28 mouse cellular contexts compared by ENCODE assay signal in the genomic region with DNA sequence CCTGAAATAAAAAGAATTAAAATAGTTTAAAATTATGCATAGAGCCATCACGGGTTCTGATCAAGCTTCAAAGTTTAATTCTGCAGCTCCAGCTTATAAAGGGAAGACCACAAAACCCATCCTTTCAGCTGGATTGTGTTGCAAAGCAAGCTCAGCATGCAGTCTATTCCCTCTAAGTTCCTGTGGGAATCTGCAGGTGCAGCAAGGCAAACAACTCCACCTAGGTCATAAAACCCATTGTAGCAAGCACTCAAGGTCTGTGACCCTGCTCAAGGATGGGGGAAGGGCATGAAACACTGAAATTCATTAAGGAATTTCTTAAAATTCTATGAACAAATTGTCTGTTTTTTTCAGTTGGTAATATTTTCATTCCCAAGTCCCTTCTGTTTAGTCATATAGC. TPM values are rescaled to one million over a fixed set of nuclear protein-coding genes. Genes with fewer than 3 reads are reported as not detected.
DNase-seq lines count a peak whose midpoint lies in the region; ATAC-seq and TF ChIP-seq lines count a peak whose summit lies in the region.
"Had no signal": no experiment of that assay in that cellular context is flagged by ENCODE, and none has a peak within 500 bp of the region (broad histone marks: within the 10 kb centered on the region; RNA-seq: fewer than 3 reads in every experiment).

No protein-coding gene starts in this region.

- peaks cover 8% of the 10 kb centered on the region for H3K9me3 ChIP-seq in ES-Bruce4 (replicated peaks; ENCODE audit: control insufficient read depth, insufficient read depth, low read length, poor library complexity, severe bottlenecking)
- H3K9me3 ChIP-seq in intestine, embryonic 15.5 days, result no peaks in the 10 kb centered on the region; the same call in 1 of the 2 replicates
- no peaks in the 10 kb centered on the region for H3K9me3 ChIP-seq in liver, embryonic 12.5 days (replicated peaks)
- no peaks in the 10 kb centered on the region for H3K9me3 ChIP-seq in heart, embryonic 11.5 days (replicated peaks; ENCODE audit: control insufficient read depth, low read length)
- H3K9me3 ChIP-seq: embryonic facial prominence, embryonic 12.5 days; forebrain, embryonic 12.5 days; forebrain, embryonic 15.5 days had no signal

- ATAC-seq in intestine, embryonic 15.5 days, result peak; percentile 82
- no peak for ATAC-seq in liver, embryonic 12.5 days
- ATAC-seq in heart, embryonic 11.5 days (replicated peaks; ENCODE audit: insufficient number of reproducible peaks, low FRiP score, low TSS enrichment), result no peak
- ATAC-seq: activated CD4-positive, CD25-positive, alpha-beta regulatory T cell, adult 4 months; forebrain, embryonic 15.5 days; hindbrain, postnatal 0 days; inflammation-experienced regulatory T-cells, adult 6 months had no signal

- no peak overlapping the region for H3K27ac ChIP-seq in ES-Bruce4 (ENCODE audit: insufficient read depth, low read length)
- H3K27ac ChIP-seq in intestine, embryonic 15.5 days, result no peak overlapping the region
- no peak overlapping the region for H3K27ac ChIP-seq in liver, embryonic 12.5 days
- no peak overlapping the region for H3K27ac ChIP-seq in heart, embryonic 11.5 days (ENCODE audit: low read depth, low read length)
- H3K27ac ChIP-seq: embryonic facial prominence, embryonic 12.5 days; embryonic facial prominence, embryonic 15.5 days; forebrain, embryonic 12.5 days; forebrain, embryonic 15.5 days; heart, embryonic 13.5 days; hindbrain, embryonic 14.5 days; hindbrain, postnatal 0 days had no signal

- DNase-seq in R1 (ENCODE audit: low read depth, low spot score), result peak; percentile 96
- peak; percentile 37 for DNase-seq in large intestine, adult 2 months (ENCODE audit: low read depth, low spot score)
- DNase-seq in kidney, adult 11 months, result no peak
- DNase-seq: adrenal gland, postnatal 10 days; adrenal gland, postnatal 36 days; cerebellum, adult 18-20 months; cerebellum, adult 9-11 months; cerebellum, postnatal 25 days; gastrocnemius, postnatal 25 days; heart, adult 18-20 months; heart, postnatal 14 days; heart, postnatal 4 days had no signal

- no peak overlapping the region for H3K4me3 ChIP-seq in ES-Bruce4 (ENCODE audit: low read depth, low read length)
- H3K4me3 ChIP-seq in intestine, embryonic 15.5 days (replicated peaks), result no peak overlapping the region
- H3K4me3 ChIP-seq in liver, embryonic 12.5 days, result no peak overlapping the region
- H3K4me3 ChIP-seq in heart, embryonic 11.5 days (ENCODE audit: low read depth, low read length), result no peak overlapping the region
- H3K4me3 ChIP-seq: embryonic facial prominence, embryonic 12.5 days; embryonic facial prominence, embryonic 15.5 days; forebrain, embryonic 12.5 days; forebrain, embryonic 15.5 days; heart, embryonic 13.5 days had no signal

- peak; percentile 63; the same call in 1 of the 2 replicates for TF ChIP-seq EP300 in ES-Bruce4 (IDR thresholded peaks at IDR 0.05; ENCODE audit: insufficient read depth, low read depth, low read length)

- H3K36me3 ChIP-seq in ES-Bruce4 (ENCODE audit: control insufficient read depth, insufficient read depth, low read length, poor library complexity, severe bottlenecking), result no peaks in the 10 kb centered on the region
- H3K36me3 ChIP-seq in intestine, embryonic 15.5 days, result no peaks in the 10 kb centered on the region
- H3K36me3 ChIP-seq in liver, embryonic 12.5 days, result no peaks in the 10 kb centered on the region
- H3K36me3 ChIP-seq in heart, embryonic 11.5 days (ENCODE audit: control insufficient read depth, insufficient read depth, low read length), result no peaks in the 10 kb centered on the region
- H3K36me3 ChIP-seq: embryonic facial prominence, embryonic 12.5 days; embryonic facial prominence, embryonic 15.5 days; forebrain, embryonic 12.5 days; forebrain, embryonic 15.5 days; heart, embryonic 13.5 days had no signal

- 73% methylated on average over 1 of the region's 1 CpGs for WGBS in intestine, embryonic 15.5 days
- 33% methylated on average over 1 of the region's 1 CpGs for WGBS in large intestine, adult 2 months
- 60% methylated on average over 1 of the region's 1 CpGs for WGBS in liver, embryonic 12.5 days (ENCODE audit: insufficient replicate concordance)
- WGBS in heart, embryonic 11.5 days (ENCODE audit: insufficient replicate concordance), result 76% methylated on average over 1 of the region's 1 CpGs

- no peak overlapping the region for H3K9ac ChIP-seq in ES-Bruce4 (ENCODE audit: low read depth, poor library complexity, severe bottlenecking)
- H3K9ac ChIP-seq in intestine, embryonic 15.5 days, result no peak overlapping the region
- H3K9ac ChIP-seq in liver, embryonic 12.5 days, result no peak overlapping the region
- H3K9ac ChIP-seq in heart, embryonic 11.5 days (ENCODE audit: low read depth, low read length), result no peak overlapping the region
- H3K9ac ChIP-seq: embryonic facial prominence, embryonic 12.5 days; embryonic facial prominence, embryonic 15.5 days; forebrain, embryonic 12.5 days; forebrain, embryonic 15.5 days; heart, embryonic 13.5 days; hindbrain, embryonic 14.5 days had no signal

- TF ChIP-seq CTCF in ES-Bruce4 (IDR thresholded peaks at IDR 0.05; ENCODE audit: low read depth, low read length), result no peak

- no peaks in the 10 kb centered on the region for H3K27me3 ChIP-seq in ES-Bruce4 (ENCODE audit: control insufficient read depth, insufficient read depth, low read length, poor library complexity, severe bottlenecking)
- no peaks in the 10 kb centered on the region for H3K27me3 ChIP-seq in intestine, embryonic 15.5 days (replicated peaks)
- no peaks in the 10 kb centered on the region for H3K27me3 ChIP-seq in liver, embryonic 12.5 days (replicated peaks)
- no peaks in the 10 kb centered on the region for H3K27me3 ChIP-seq in heart, embryonic 11.5 days (ENCODE audit: control insufficient read depth, insufficient read depth, low read length)
- H3K27me3 ChIP-seq: embryonic facial prominence, embryonic 12.5 days; embryonic facial prominence, embryonic 15.5 days; forebrain, embryonic 12.5 days; forebrain, embryonic 15.5 days; heart, embryonic 13.5 days had no signal

- no peak overlapping the region for H3K4me2 ChIP-seq in intestine, embryonic 15.5 days (replicated peaks)
- no peak overlapping the region for H3K4me2 ChIP-seq in liver, embryonic 12.5 days
- no peak overlapping the region for H3K4me2 ChIP-seq in heart, embryonic 11.5 days
- H3K4me2 ChIP-seq: embryonic facial prominence, embryonic 12.5 days; embryonic facial prominence, embryonic 15.5 days; forebrain, embryonic 12.5 days; forebrain, embryonic 15.5 days; heart, embryonic 13.5 days; hindbrain, embryonic 14.5 days had no signal

- no peaks in the 10 kb centered on the region for H3K4me1 ChIP-seq in ES-Bruce4 (ENCODE audit: control insufficient read depth, insufficient read depth, low read length)
- H3K4me1 ChIP-seq in intestine, embryonic 15.5 days (replicated peaks), result no peaks in the 10 kb centered on the region
- H3K4me1 ChIP-seq in liver, embryonic 12.5 days, result no peaks in the 10 kb centered on the region
- H3K4me1 ChIP-seq in heart, embryonic 11.5 days (ENCODE audit: control insufficient read depth, insufficient read depth, low read length), result no peaks in the 10 kb centered on the region
- H3K4me1 ChIP-seq: embryonic facial prominence, embryonic 12.5 days; embryonic facial prominence, embryonic 15.5 days; forebrain, embryonic 12.5 days; forebrain, embryonic 15.5 days; heart, embryonic 13.5 days had no signal

- no peak for TF ChIP-seq POLR2A in ES-Bruce4 (IDR thresholded peaks at IDR 0.05; ENCODE audit: insufficient read depth, low read length)

RNA-seq across cellular contexts. Expression of a gene that starts 15.4 kb away (rescaled TPM):
- not detected in 2 replicates for polyA plus RNA-seq in ES-Bruce4 (2011; ENCODE audit: insufficient read depth, insufficient read length, low read depth, missing spikeins)
- not detected in 2 replicates for polyA plus RNA-seq in intestine, embryonic 15.5 days (2015; fragmentation: Nextera tagmentation; extraction: Ambion mirVana)
- not detected in 2 replicates for polyA plus RNA-seq in large intestine, adult 2 months (2012; rRNA removed)
- not detected in 2 replicates for polyA plus RNA-seq in liver, embryonic 12.5 days (2016; fragmentation: Nextera tagmentation; extraction: Ambion mirVana)
- polyA plus RNA-seq in heart, embryonic 11.5 days (2014; fragmentation: Nextera tagmentation; extraction: Ambion mirVana), result not detected in 2 replicates
- polyA plus RNA-seq: activated CD4-positive, CD25-positive, alpha-beta regulatory T cell, adult 4 months; embryonic facial prominence, embryonic 12.5 days; embryonic facial prominence, embryonic 15.5 days; forebrain, embryonic 12.5 days; forebrain, embryonic 15.5 days; gonadal fat pad, adult 2 months; heart, embryonic 13.5 days; heart, embryonic 16.5 days; hindbrain, embryonic 11.5 days; hindbrain, embryonic 14.5 days; hindbrain, postnatal 0 days; inflammation-experienced regulatory T-cells, adult 6 months had no signal

RNA-seq across cellular contexts. Expression of a gene that starts 18.6 kb away (rescaled TPM):
- not detected in 2 replicates for polyA plus RNA-seq in ES-Bruce4 (2011; ENCODE audit: insufficient read depth, insufficient read length, low read depth, missing spikeins)
- polyA plus RNA-seq in intestine, embryonic 15.5 days (2015; fragmentation: Nextera tagmentation; extraction: Ambion mirVana), result not detected in 2 replicates
- not detected in 2 replicates for polyA plus RNA-seq in large intestine, adult 2 months (2012; rRNA removed)
- polyA plus RNA-seq in liver, embryonic 12.5 days (2016; fragmentation: Nextera tagmentation; extraction: Ambion mirVana), result not detected in 2 replicates
- not detected in 2 replicates for polyA plus RNA-seq in heart, embryonic 11.5 days (2014; fragmentation: Nextera tagmentation; extraction: Ambion mirVana)
- polyA plus RNA-seq: activated CD4-positive, CD25-positive, alpha-beta regulatory T cell, adult 4 months; embryonic facial prominence, embryonic 12.5 days; embryonic facial prominence, embryonic 15.5 days; forebrain, embryonic 12.5 days; forebrain, embryonic 15.5 days; gonadal fat pad, adult 2 months; heart, embryonic 13.5 days; heart, embryonic 16.5 days; hindbrain, embryonic 11.5 days; hindbrain, embryonic 14.5 days; hindbrain, postnatal 0 days; inflammation-experienced regulatory T-cells, adult 6 months had no signal

RNA-seq across cellular contexts. Expression of a gene that starts 57.3 kb away (rescaled TPM):
- not detected in 2 replicates for polyA plus RNA-seq in ES-Bruce4 (2011; ENCODE audit: insufficient read depth, insufficient read length, low read depth, missing spikeins)
- polyA plus RNA-seq in intestine, embryonic 15.5 days (2015; fragmentation: Nextera tagmentation; extraction: Ambion mirVana), result not detected in 2 replicates
- polyA plus RNA-seq in large intestine, adult 2 months (2012; rRNA removed), result not detected in 2 replicates
- not detected in 2 replicates for polyA plus RNA-seq in liver, embryonic 12.5 days (2016; fragmentation: Nextera tagmentation; extraction: Ambion mirVana)
- polyA plus RNA-seq in heart, embryonic 11.5 days (2014; fragmentation: Nextera tagmentation; extraction: Ambion mirVana), result not detected in 2 replicates
- polyA plus RNA-seq: activated CD4-positive, CD25-positive, alpha-beta regulatory T cell, adult 4 months; embryonic facial prominence, embryonic 12.5 days; embryonic facial prominence, embryonic 15.5 days; forebrain, embryonic 12.5 days; forebrain, embryonic 15.5 days; gonadal fat pad, adult 2 months; heart, embryonic 13.5 days; heart, embryonic 16.5 days; hindbrain, embryonic 11.5 days; hindbrain, embryonic 14.5 days; hindbrain, postnatal 0 days; inflammation-experienced regulatory T-cells, adult 6 months had no signal
